Mouse (Mus musculus) ES-Bruce4 (cell line): ENCODE results near the gene Pitpnb.

Source experiments
- CTCF ChIP-seq: IDR thresholded peaks from one replicate; pipeline ENCODE4 v1.8.1; 2011; ENCODE audit warnings: low read depth, low read length
- EP300 ChIP-seq: IDR thresholded peaks from 2 replicates; pipeline ENCODE4 v1.6.1; 2011; ENCODE audit warnings: low read depth, low read length; ENCODE audit not compliant: insufficient read depth
- POLR2A ChIP-seq: IDR thresholded peaks from one replicate; pipeline ENCODE4 v1.8.1; 2011; ENCODE audit warnings: low read length; ENCODE audit not compliant: insufficient read depth

DNA sequence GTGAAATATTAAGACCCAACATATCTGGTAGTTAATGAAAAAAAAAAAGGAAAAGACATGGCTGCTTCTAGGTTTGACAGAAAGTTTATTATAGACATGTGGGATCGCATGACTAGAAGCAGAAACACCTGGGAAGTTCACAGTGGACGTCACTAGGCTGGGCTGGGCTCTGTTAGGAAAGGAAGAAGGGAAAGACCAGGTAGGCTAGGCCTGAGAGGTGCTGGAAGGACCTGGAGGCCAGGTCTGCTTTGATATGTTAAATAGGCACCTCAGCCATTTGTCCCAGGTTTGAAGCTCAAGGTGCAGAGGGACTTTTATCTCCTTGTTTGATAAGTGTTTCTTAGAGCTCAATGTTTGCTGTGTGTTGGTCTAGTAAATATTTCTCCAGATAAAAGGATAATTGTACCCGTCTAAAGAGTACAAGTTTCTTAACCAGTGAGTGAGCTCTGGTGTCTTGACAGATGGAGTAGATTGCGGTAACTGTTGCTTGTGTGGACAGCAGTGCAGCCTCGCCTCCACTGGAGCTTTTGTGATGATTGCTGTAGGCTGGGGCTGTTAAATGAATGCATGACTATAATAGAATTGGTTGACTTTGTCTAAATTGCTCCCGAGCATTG, 33.0 kb downstream of the Pitpnb start:
- TF ChIP-seq EP300 (no peak), CTCF (no peak), POLR2A (no peak)
